Mouse (Mus musculus) liver, embryonic 15.5 days (tissue): ENCODE measurements at regions not wholly inside any gene's neighbourhood (a gene's known extent, or its start where the extent isn't known, plus 50 kb on each side); places are given as distances from the start of the nearest gene placed in this dataset. TPM values are rescaled to one million over a fixed set of nuclear protein-coding genes. Genes with fewer than 3 reads are reported as not detected.

ENCODE experiments used
- microRNA-seq: library from miRNA; unstranded; fragments of <30 nt; microRNA quantifications from one replicate; pipeline ENCODE4, GENCODE M21; 2016

Small RNA genes lying in the stretch of these regions (microRNA-seq; reads per million reads assigned to microRNA genes)
- gene Gm27441, result not detected
